Mouse (Mus musculus): ENCODE results near the gene 6030408B16Rik. TPM values are rescaled to one million over a fixed set of nuclear protein-coding genes. Genes with fewer than 3 reads are reported as not detected.

6030408B16Rik gene
- polyA plus RNA-seq, 1 experiment from 2014 or later, result 0.48 TPM

GRCm38 (mm10) chr15:101316913-101317813, 24.2 kb downstream of the 6030408B16Rik start:
- no peak overlapping the region for H3K4me3 ChIP-seq (ENCODE audit: low read depth, low read length)
- H3K4me1 ChIP-seq (replicated peaks; ENCODE audit: control insufficient read depth, insufficient read depth, low read length), result no peaks in the 10 kb centered on the region
- H3K27ac ChIP-seq (ENCODE audit: low read depth, low read length), result no peak overlapping the region
- H3K9ac ChIP-seq (ENCODE audit: low read depth, low read length), result no peak overlapping the region
- no peak overlapping the region for H3K4me2 ChIP-seq (replicated peaks; ENCODE audit: low read depth)
- no peaks in the 10 kb centered on the region for H3K27me3 ChIP-seq (replicated peaks; ENCODE audit: control insufficient read depth, insufficient read depth, low read length)
- no peaks in the 10 kb centered on the region for H3K36me3 ChIP-seq (ENCODE audit: control insufficient read depth, insufficient read depth)
- TF ChIP-seq CTCF (IDR thresholded peaks at IDR 0.05; ENCODE audit: low read depth), result no peak
- no peaks in the 10 kb centered on the region for H3K9me3 ChIP-seq (ENCODE audit: control insufficient read depth)
- WGBS, result 71% methylated on average over 18 of the region's 18 CpGs
- ATAC-seq, result no peak

- TF ChIP-seq CTCF (IDR thresholded peaks at IDR 0.05; ENCODE audit: low read depth), result no peak
- Histone ChIP-seq H3K4me1 (replicated peaks; ENCODE audit: control insufficient read depth, insufficient read depth, low read length) (no peaks in the 10 kb centered on the region), H3K36me3 (ENCODE audit: control insufficient read depth, insufficient read depth) (no peaks in the 10 kb centered on the region), H3K27ac (ENCODE audit: low read depth, low read length) (no peak overlapping the region), H3K9me3 (ENCODE audit: control insufficient read depth) (no peaks in the 10 kb centered on the region), H3K9ac (ENCODE audit: low read depth, low read length) (no peak overlapping the region), H3K4me2 (replicated peaks; ENCODE audit: low read depth) (no peak overlapping the region), H3K27me3 (replicated peaks; ENCODE audit: control insufficient read depth, insufficient read depth, low read length) (no peaks in the 10 kb centered on the region), H3K4me3 (ENCODE audit: low read depth, low read length) (no peak overlapping the region)
- ATAC-seq, result no peak
- WGBS, result 77% methylated on average over 2 of the region's 2 CpGs
Observed at GRCm38 (mm10) chr15:101317814-101318500, 24.9 kb downstream of the 6030408B16Rik start.

- Histone ChIP-seq H3K27ac (ENCODE audit: low read depth, low read length) (no peak overlapping the region), H3K36me3 (ENCODE audit: control insufficient read depth, insufficient read depth) (no peaks in the 10 kb centered on the region), H3K4me2 (replicated peaks; ENCODE audit: low read depth) (no peak overlapping the region), H3K4me1 (replicated peaks; ENCODE audit: control insufficient read depth, insufficient read depth, low read length) (no peaks in the 10 kb centered on the region), H3K9ac (ENCODE audit: low read depth, low read length) (no peak overlapping the region), H3K27me3 (replicated peaks; ENCODE audit: control insufficient read depth, insufficient read depth, low read length) (no peaks in the 10 kb centered on the region), H3K9me3 (ENCODE audit: control insufficient read depth) (no peaks in the 10 kb centered on the region), H3K4me3 (ENCODE audit: low read depth, low read length) (no peak overlapping the region)
- 55% methylated on average over 14 of the region's 14 CpGs for WGBS
- no peak for ATAC-seq
- no peak for TF ChIP-seq CTCF (IDR thresholded peaks at IDR 0.05; ENCODE audit: low read depth)
Observed at GRCm38 (mm10) chr15:101318889-101319765, 26.1 kb downstream of the 6030408B16Rik start.

GRCm38 (mm10) chr15:101320010-101320617, 27.1 kb downstream of the 6030408B16Rik start:
- TF ChIP-seq CTCF (IDR thresholded peaks at IDR 0.05; ENCODE audit: low read depth), result no peak
- no peak overlapping the region for H3K9ac ChIP-seq (ENCODE audit: low read depth, low read length)
- ATAC-seq, result no peak
- 74% methylated on average over 6 of the region's 6 CpGs for WGBS
- H3K27me3 ChIP-seq (replicated peaks; ENCODE audit: control insufficient read depth, insufficient read depth, low read length), result no peaks in the 10 kb centered on the region
- H3K27ac ChIP-seq (ENCODE audit: low read depth, low read length), result no peak overlapping the region
- H3K4me3 ChIP-seq (ENCODE audit: low read depth, low read length), result no peak overlapping the region
- H3K4me2 ChIP-seq (replicated peaks; ENCODE audit: low read depth), result no peak overlapping the region
- H3K4me1 ChIP-seq (replicated peaks; ENCODE audit: control insufficient read depth, insufficient read depth, low read length), result no peaks in the 10 kb centered on the region
- H3K36me3 ChIP-seq (ENCODE audit: control insufficient read depth, insufficient read depth), result no peaks in the 10 kb centered on the region
- no peaks in the 10 kb centered on the region for H3K9me3 ChIP-seq (ENCODE audit: control insufficient read depth)

GRCm38 (mm10) chr15:101320618-101321041, 27.6 kb downstream of the 6030408B16Rik start:
- Histone ChIP-seq H3K36me3 (ENCODE audit: control insufficient read depth, insufficient read depth) (no peaks in the 10 kb centered on the region), H3K4me2 (replicated peaks; ENCODE audit: low read depth) (no peak overlapping the region), H3K9ac (ENCODE audit: low read depth, low read length) (no peak overlapping the region), H3K27ac (ENCODE audit: low read depth, low read length) (no peak overlapping the region), H3K4me3 (ENCODE audit: low read depth, low read length) (no peak overlapping the region), H3K27me3 (replicated peaks; ENCODE audit: control insufficient read depth, insufficient read depth, low read length) (no peaks in the 10 kb centered on the region), H3K4me1 (replicated peaks; ENCODE audit: control insufficient read depth, insufficient read depth, low read length) (no peaks in the 10 kb centered on the region), H3K9me3 (ENCODE audit: control insufficient read depth) (no peaks in the 10 kb centered on the region)
- WGBS, result 23% methylated on average over 6 of the region's 6 CpGs
- TF ChIP-seq CTCF (IDR thresholded peaks at IDR 0.05; ENCODE audit: low read depth), result no peak
- ATAC-seq, result peak; percentile 46; the same call in 1 of the 2 replicates

Measured in intestine, postnatal 0 days (tissue).